Mouse (Mus musculus): ENCODE measurements around the gene Med12. TPM values are rescaled to one million over a fixed set of nuclear protein-coding genes. Genes with fewer than 3 reads are reported as not detected.
A peak's percentile ranks its signal among the peaks of the same experiment; 100 is the strongest.

The Med12 gene
- total and polyA plus RNA-seq, 3 experiments, result 20.9 to 68.0 TPM; not detected in 1

DNA sequence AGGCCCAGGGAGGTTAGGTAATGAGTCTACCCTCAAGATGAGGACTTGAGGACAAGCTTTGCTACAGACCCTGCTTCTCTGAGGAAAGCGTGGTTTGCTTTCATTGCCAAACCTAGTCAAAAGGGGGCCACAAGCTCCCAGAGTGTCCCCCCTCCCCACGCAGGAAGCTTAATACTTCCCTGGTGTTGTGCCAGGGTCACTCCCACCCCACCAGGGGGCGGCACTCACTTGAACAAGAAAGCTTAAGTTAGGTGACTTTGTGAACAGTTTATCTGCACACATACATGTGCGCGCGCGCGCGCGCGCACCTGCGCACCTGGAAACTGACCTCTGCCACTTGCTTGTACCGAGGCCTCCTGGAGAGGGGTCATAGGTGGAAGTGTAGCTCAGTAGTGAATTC is 17.2 kb upstream of the Med12 start:
- no peaks in the 10 kb centered on the region for H3K9me3 ChIP-seq (replicated peaks; ENCODE audit: insufficient read depth, low read length)
- no peaks in the 10 kb centered on the region for H3K27me3 ChIP-seq (ENCODE audit: control insufficient read depth in 1 of 2, insufficient read depth in 2 of 2, low read length in 2 of 2)
- peaks cover 0 to 13% of the 10 kb centered on the region in 2 experiments; a peak in 2 of 4 replicates for H3K36me3 ChIP-seq (ENCODE audit: control insufficient read depth in 1 of 2, insufficient read depth in 2 of 2, low read length in 2 of 2)
- DNase-seq (ENCODE audit: low read depth, low spot score), result no peak
- H3K79me2 ChIP-seq (ENCODE audit: control insufficient read depth, insufficient read depth, low read length, poor library complexity), result no peaks in the 10 kb centered on the region; the same call in none of the 2 replicates
- no peak overlapping the region for H3K4me3 ChIP-seq (ENCODE audit: control insufficient read depth in 1 of 2, insufficient read depth in 1 of 2, low read depth in 2 of 2, low read length in 2 of 2)
- peaks cover 0 to 19% of the 10 kb centered on the region in 2 experiments; a peak in 2 of 4 replicates for H3K4me1 ChIP-seq (ENCODE audit: control insufficient read depth in 1 of 2, insufficient read depth in 2 of 2, low read length in 2 of 2)
- no peak overlapping the region for H3K9ac ChIP-seq (ENCODE audit: control insufficient read depth, low read depth, low read length, poor library complexity, severe bottlenecking)
- no peak overlapping the region for H3K27ac ChIP-seq (ENCODE audit: control insufficient read depth, low read depth, low read length)
- TF ChIP-seq CTCF (IDR thresholded peaks at IDR 0.05 in 2 of 3, conservative IDR thresholded peaks at IDR 0.05 in 1 of 3; ENCODE audit: control insufficient read depth in 1 of 3, insufficient read depth in 1 of 3, low read depth in 2 of 3, low read length in 3 of 3, poor library complexity in 1 of 3, severe bottlenecking in 1 of 3), result peak in 2 of 3 experiments; percentile 12 to 42; a peak in 3 of 6 replicates
- TF ChIP-seq SIN3A (IDR thresholded peaks at IDR 0.05; ENCODE audit: low read length), result no peak

DNA sequence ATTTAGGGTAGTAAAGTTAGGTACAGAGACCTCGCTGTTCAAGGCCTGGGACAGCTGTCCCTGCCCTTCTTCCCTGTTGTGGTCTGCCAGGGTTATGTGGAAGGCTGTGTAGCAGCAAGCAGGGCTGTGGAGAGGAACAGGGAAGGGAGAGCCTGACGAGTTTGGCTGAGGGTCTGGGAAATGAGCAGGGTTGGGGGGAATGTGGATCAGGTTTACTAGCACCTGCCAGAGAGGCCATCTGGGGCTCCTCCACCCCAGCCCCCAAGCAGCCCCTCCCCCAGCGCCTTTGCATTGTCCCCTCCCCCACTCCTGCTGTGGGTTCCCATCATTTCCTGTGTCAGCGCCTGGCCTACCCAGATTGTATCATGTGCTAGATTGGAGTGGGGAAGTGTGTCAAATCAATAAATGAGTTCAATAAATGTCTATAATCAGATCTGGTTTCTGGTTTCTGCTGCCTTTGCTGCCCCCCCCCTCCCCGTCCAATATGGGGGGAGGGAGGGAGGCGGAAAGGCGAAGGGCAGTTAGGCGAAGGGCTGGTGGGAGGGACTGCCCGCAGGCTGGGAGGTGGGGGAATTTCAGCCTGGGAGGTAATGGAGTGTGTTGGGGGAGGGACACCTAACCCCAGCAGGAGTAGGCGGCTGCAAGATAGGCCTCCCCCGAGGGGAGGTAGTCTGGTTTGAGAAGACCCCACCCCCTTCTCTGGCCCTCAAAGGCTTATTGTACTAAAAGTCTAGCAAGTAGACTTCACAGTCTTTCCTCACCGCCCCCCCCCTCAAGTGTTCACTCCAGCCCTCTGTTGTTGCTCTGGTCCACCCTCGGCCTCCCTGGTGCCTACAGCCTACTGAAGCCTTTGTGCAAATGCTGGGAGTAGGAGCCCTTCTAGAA is 13.1 kb upstream of the Med12 start:
- TF ChIP-seq ZMIZ1 (IDR thresholded peaks at IDR 0.05; ENCODE audit: low read depth, low read length) (no peak), POLR2AphosphoS5 (IDR thresholded peaks at IDR 0.05; ENCODE audit: borderline replicate concordance, low read depth, low read length) (no peak), MAZ (IDR thresholded peaks at IDR 0.05; ENCODE audit: low read depth, low read length) (no peak), ETS1 (IDR thresholded peaks at IDR 0.05; ENCODE audit: low read depth, low read length) (peak; percentile 47; the same call in 1 of the 2 replicates), CHD2 (IDR thresholded peaks at IDR 0.05; ENCODE audit: low read length) (peak; percentile 46; the same call in 1 of the 2 replicates), JUND (IDR thresholded peaks at IDR 0.05; ENCODE audit: low read depth, low read length) (no peak), EP300 (IDR thresholded peaks at IDR 0.05; ENCODE audit: low read depth in 1 of 2, low read length in 2 of 2) (peak in 1 of 2 experiments; percentile 66; a peak in 3 of 4 replicates), ZC3H11A (IDR thresholded peaks at IDR 0.05; ENCODE audit: low read depth, low read length) (no peak), RCOR1 (IDR thresholded peaks at IDR 0.05; ENCODE audit: low read depth, low read length) (peak; percentile 42; the same call in 1 of the 2 replicates), USF1 (IDR thresholded peaks at IDR 0.05; ENCODE audit: low read depth, low read length) (no peak), RAD21 (IDR thresholded peaks at IDR 0.05; ENCODE audit: low read depth, low read length) (no peak), TAL1 (IDR thresholded peaks at IDR 0.05; ENCODE audit: low read length) (0 out of 2 replicates have a peak, but pooled peaks have one; percentile 12), TCF12 (IDR thresholded peaks at IDR 0.05; ENCODE audit: low read depth, low read length) (peak; percentile 59; the same call in 1 of the 2 replicates), NRF1 (IDR thresholded peaks at IDR 0.05; ENCODE audit: insufficient read depth, low read depth, low read length, poor library complexity, severe bottlenecking) (no peak), POLR2A (IDR thresholded peaks at IDR 0.05; ENCODE audit: control insufficient read depth in 1 of 2, insufficient read depth in 1 of 2, low read depth in 1 of 2, low read length in 2 of 2, poor library complexity in 1 of 2) (no peak), CTCF (IDR thresholded peaks at IDR 0.05 in 2 of 3, conservative IDR thresholded peaks at IDR 0.05 in 1 of 3; ENCODE audit: control insufficient read depth in 1 of 3, insufficient read depth in 1 of 3, low read depth in 2 of 3, low read length in 3 of 3, poor library complexity in 1 of 3, severe bottlenecking in 1 of 3) (no peak), MEF2A (IDR thresholded peaks at IDR 0.05; ENCODE audit: extremely low read depth, insufficient replicate concordance, low read depth, low read length, poor library complexity, severe bottlenecking) (no peak), ELF1 (IDR thresholded peaks at IDR 0.05; ENCODE audit: low read depth, low read length) (no peak), MYC (IDR thresholded peaks at IDR 0.05; ENCODE audit: low read depth, low read length) (no peak), HCFC1 (IDR thresholded peaks at IDR 0.05; ENCODE audit: low read depth, low read length) (no peak), ZKSCAN1 (IDR thresholded peaks at IDR 0.05; ENCODE audit: low read depth, low read length) (no peak), UBTF (IDR thresholded peaks at IDR 0.05; ENCODE audit: borderline replicate concordance, insufficient read depth, low read depth, low read length) (no peak)
- H3K9ac ChIP-seq (ENCODE audit: control insufficient read depth, low read depth, low read length, poor library complexity, severe bottlenecking), result no peak overlapping the region
- no peaks in the 10 kb centered on the region; the same call in 1 of the 2 replicates for H3K79me2 ChIP-seq (ENCODE audit: control insufficient read depth, insufficient read depth, low read length, poor library complexity)
- H3K36me3 ChIP-seq (ENCODE audit: control insufficient read depth in 1 of 2, insufficient read depth in 2 of 2, low read length in 2 of 2), result peaks cover 0 to 18% of the 10 kb centered on the region in 2 experiments; a peak in 2 of 4 replicates
- H3K27me3 ChIP-seq (ENCODE audit: control insufficient read depth in 1 of 2, insufficient read depth in 2 of 2, low read length in 2 of 2), result no peaks in the 10 kb centered on the region
- H3K4me3 ChIP-seq (ENCODE audit: control insufficient read depth in 1 of 2, insufficient read depth in 1 of 2, low read depth in 2 of 2, low read length in 2 of 2), result no peak overlapping the region
- no peaks in the 10 kb centered on the region for H3K9me3 ChIP-seq (replicated peaks; ENCODE audit: insufficient read depth, low read length)
- peak; percentile 22 for DNase-seq (ENCODE audit: low read depth, low spot score)
- H3K4me1 ChIP-seq (ENCODE audit: control insufficient read depth in 1 of 2, insufficient read depth in 2 of 2, low read length in 2 of 2), result peaks cover 4 to 16% of the 10 kb centered on the region in 2 experiments; a peak in 3 of 4 replicates
- peak overlapping the region; percentile 16 for H3K27ac ChIP-seq (ENCODE audit: control insufficient read depth, low read depth, low read length)

Measured in MEL (cell line).